ENCODE assay signal across 25 mouse cellular contexts in the genomic region with DNA sequence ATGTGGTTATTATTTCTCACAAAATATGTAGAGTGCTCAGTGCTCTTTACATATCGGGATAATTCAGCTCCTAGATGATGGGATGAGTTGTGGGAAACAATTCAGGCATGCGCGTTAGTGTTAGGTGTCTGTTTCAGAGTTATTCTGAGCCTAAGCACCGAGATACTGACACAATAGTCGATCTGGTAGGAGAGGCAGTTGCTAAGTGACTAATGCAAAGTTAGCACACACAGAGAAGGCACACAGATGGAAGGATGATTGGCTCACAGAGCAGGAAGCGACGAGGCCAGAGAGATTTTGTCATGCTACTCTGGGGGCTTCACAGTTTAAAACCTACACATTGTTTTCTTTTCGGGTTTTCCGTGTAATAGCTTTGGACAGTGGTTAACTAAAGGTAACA. TPM values are rescaled to one million over a fixed set of nuclear protein-coding genes. Genes with fewer than 3 reads are reported as not detected.
DNase-seq lines count a peak whose midpoint lies in the region; ATAC-seq and TF ChIP-seq lines count a peak whose summit lies in the region.
"Had no signal": no experiment of that assay in that cellular context is flagged by ENCODE, and none has a peak within 500 bp of the region (broad histone marks: within the 10 kb centered on the region; RNA-seq: fewer than 3 reads in every experiment).

No protein-coding gene starts in this region.

- no peaks in the 10 kb centered on the region for H3K9me3 ChIP-seq in forebrain, postnatal 0 days (ENCODE audit: low read length)
- no peaks in the 10 kb centered on the region for H3K9me3 ChIP-seq in forebrain, embryonic 16.5 days (ENCODE audit: control insufficient read depth, low read length)
- no peaks in the 10 kb centered on the region for H3K9me3 ChIP-seq in liver, embryonic 12.5 days (replicated peaks)
- H3K9me3 ChIP-seq: embryonic facial prominence, embryonic 13.5 days; heart, embryonic 10.5 days; hindbrain, embryonic 13.5 days; limb, embryonic 10.5 days; midbrain, embryonic 12.5 days; stomach, embryonic 15.5 days had no signal

- no peak overlapping the region for H3K4me2 ChIP-seq in forebrain, postnatal 0 days (ENCODE audit: low read depth)
- no peak overlapping the region for H3K4me2 ChIP-seq in forebrain, embryonic 16.5 days (ENCODE audit: low read length)
- no peak overlapping the region for H3K4me2 ChIP-seq in liver, embryonic 12.5 days
- H3K4me2 ChIP-seq: embryonic facial prominence, embryonic 13.5 days; hindbrain, embryonic 13.5 days; liver, embryonic 11.5 days; lung, embryonic 14.5 days; midbrain, embryonic 12.5 days; stomach, embryonic 15.5 days had no signal

- no peak for TF ChIP-seq CTCF in forebrain, postnatal 0 days (IDR thresholded peaks at IDR 0.05; ENCODE audit: low read depth)

- H3K27me3 ChIP-seq in forebrain, postnatal 0 days (ENCODE audit: insufficient read depth, low read length), result no peaks in the 10 kb centered on the region
- no peaks in the 10 kb centered on the region for H3K27me3 ChIP-seq in forebrain, embryonic 16.5 days (replicated peaks; ENCODE audit: control insufficient read depth, insufficient read depth, low read length)
- H3K27me3 ChIP-seq in liver, embryonic 12.5 days (replicated peaks), result no peaks in the 10 kb centered on the region
- H3K27me3 ChIP-seq: embryonic facial prominence, embryonic 13.5 days; hindbrain, embryonic 13.5 days; midbrain, embryonic 12.5 days; stomach, embryonic 15.5 days had no signal

- WGBS in forebrain, postnatal 0 days, result 60% methylated on average over 9 of the region's 9 CpGs
- WGBS in forebrain, embryonic 16.5 days, result 70% methylated on average over 9 of the region's 9 CpGs
- 60% methylated on average over 9 of the region's 9 CpGs for WGBS in liver, embryonic 12.5 days (ENCODE audit: insufficient replicate concordance)

- no peak overlapping the region for H3K27ac ChIP-seq in forebrain, postnatal 0 days (ENCODE audit: low read depth, low read length)
- no peak overlapping the region for H3K27ac ChIP-seq in forebrain, embryonic 16.5 days (ENCODE audit: low read length)
- no peak overlapping the region for H3K27ac ChIP-seq in liver, embryonic 12.5 days
- H3K27ac ChIP-seq: embryonic facial prominence, embryonic 13.5 days; heart, embryonic 10.5 days; hindbrain, embryonic 13.5 days; limb, embryonic 10.5 days; macrophage; midbrain, embryonic 12.5 days; stomach, embryonic 15.5 days had no signal

- H3K36me3 ChIP-seq in forebrain, postnatal 0 days (ENCODE audit: insufficient read depth), result no peaks in the 10 kb centered on the region
- H3K36me3 ChIP-seq in forebrain, embryonic 16.5 days (ENCODE audit: control insufficient read depth, insufficient read depth), result no peaks in the 10 kb centered on the region
- no peaks in the 10 kb centered on the region for H3K36me3 ChIP-seq in liver, embryonic 12.5 days
- H3K36me3 ChIP-seq: embryonic facial prominence, embryonic 13.5 days; heart, embryonic 10.5 days; hindbrain, embryonic 13.5 days; limb, embryonic 10.5 days; midbrain, embryonic 12.5 days; stomach, embryonic 15.5 days had no signal

- H3K9ac ChIP-seq in forebrain, postnatal 0 days, result no peak overlapping the region
- no peak overlapping the region for H3K9ac ChIP-seq in forebrain, embryonic 16.5 days (replicated peaks; ENCODE audit: low read depth, low read length)
- H3K9ac ChIP-seq in liver, embryonic 12.5 days, result no peak overlapping the region
- H3K9ac ChIP-seq: embryonic facial prominence, embryonic 13.5 days; hindbrain, embryonic 13.5 days; lung, embryonic 14.5 days; midbrain, embryonic 12.5 days; stomach, embryonic 15.5 days had no signal

- H3K4me3 ChIP-seq in forebrain, postnatal 0 days (ENCODE audit: low read depth, low read length), result no peak overlapping the region
- H3K4me3 ChIP-seq in forebrain, embryonic 16.5 days (replicated peaks; ENCODE audit: low read length), result no peak overlapping the region
- no peak overlapping the region for H3K4me3 ChIP-seq in liver, embryonic 12.5 days
- H3K4me3 ChIP-seq: embryonic facial prominence, embryonic 13.5 days; heart, embryonic 10.5 days; hindbrain, embryonic 13.5 days; limb, embryonic 10.5 days; midbrain, embryonic 12.5 days; stomach, embryonic 15.5 days had no signal

- peak; percentile 66 for ATAC-seq in forebrain, postnatal 0 days
- no peak for ATAC-seq in forebrain, embryonic 16.5 days
- no peak for ATAC-seq in liver, embryonic 12.5 days
- ATAC-seq: intestine, embryonic 16.5 days had no signal

- peak; percentile 21 for DNase-seq in forebrain, postnatal 0 days
- peak; percentile 33 to 63 for DNase-seq in frontal cortex, adult 2 months (ENCODE audit: extremely low spot score in 1 of 2, low spot score in 1 of 2)
- DNase-seq in layer of hippocampus, postnatal 10 days (ENCODE audit: low spot score in 2 of 2), result peak; percentile 3 to 15
- DNase-seq in right cerebral cortex, postnatal 25 days, result peak; percentile 9
- DNase-seq in MN1 (ENCODE audit: low spot score), result no peak
- no peak for DNase-seq in adrenal gland, postnatal 10 days
- DNase-seq: adrenal gland, postnatal 25 days; cerebellum, adult 9-10 months; gastrocnemius, postnatal 36 days; heart, postnatal 14 days; kidney, postnatal 10 days; lung, embryonic 14.5 days had no signal

- H3K4me1 ChIP-seq in forebrain, postnatal 0 days (ENCODE audit: insufficient read depth), result no peaks in the 10 kb centered on the region
- H3K4me1 ChIP-seq in forebrain, embryonic 16.5 days (replicated peaks; ENCODE audit: control insufficient read depth, insufficient read depth, low read length), result no peaks in the 10 kb centered on the region
- H3K4me1 ChIP-seq in liver, embryonic 12.5 days, result no peaks in the 10 kb centered on the region
- H3K4me1 ChIP-seq: embryonic facial prominence, embryonic 13.5 days; heart, embryonic 10.5 days; hindbrain, embryonic 13.5 days; limb, embryonic 10.5 days; midbrain, embryonic 12.5 days; stomach, embryonic 15.5 days had no signal

RNA-seq across cellular contexts. Expression of a gene that starts 7.7 kb away (rescaled TPM):
- not detected in 2 replicates for total RNA-seq in forebrain, postnatal 0 days (2014; rRNA removed)
- polyA plus RNA-seq in forebrain, postnatal 0 days (2015; fragmentation: Nextera tagmentation; extraction: Ambion mirVana), result not detected in 2 replicates
- polyA plus RNA-seq in forebrain, embryonic 16.5 days (2015; fragmentation: Nextera tagmentation; extraction: Ambion mirVana), result not detected in 2 replicates
- not detected in 2 replicates for polyA plus RNA-seq in frontal cortex, adult 2 months (2012; rRNA removed)
- not detected for total RNA-seq in layer of hippocampus, postnatal 10 days (2021)
- not detected for total RNA-seq in adrenal gland, postnatal 10 days (2021)
- not detected in 2 replicates for polyA plus RNA-seq in liver, embryonic 12.5 days (2016; fragmentation: Nextera tagmentation; extraction: Ambion mirVana)
- total RNA-seq: adrenal gland, postnatal 25 days; gastrocnemius, postnatal 36 days; heart, postnatal 14 days had no signal
- polyA plus RNA-seq: embryonic facial prominence, embryonic 13.5 days; heart, embryonic 10.5 days; hindbrain, embryonic 13.5 days; intestine, embryonic 16.5 days; limb, embryonic 10.5 days; liver, embryonic 11.5 days; lung, embryonic 14.5 days; macrophage; midbrain, embryonic 12.5 days; neural tube, embryonic 14.5 days; spleen, adult 2 months; stomach, embryonic 15.5 days had no signal

RNA-seq across cellular contexts. Expression of a gene that starts 20.3 kb away (rescaled TPM):
- 4.3 and 6.9 TPM in 2 replicates for total RNA-seq in forebrain, postnatal 0 days (2014; rRNA removed)
- polyA plus RNA-seq in forebrain, postnatal 0 days (2015; fragmentation: Nextera tagmentation; extraction: Ambion mirVana), result 2.7 and 3.9 TPM in 2 replicates
- 1.3 and 1.8 TPM in 2 replicates for polyA plus RNA-seq in forebrain, embryonic 16.5 days (2015; fragmentation: Nextera tagmentation; extraction: Ambion mirVana)
- polyA plus RNA-seq in frontal cortex, adult 2 months (2012; rRNA removed), result 4.2 and 16.4 TPM in 2 replicates
- total RNA-seq in layer of hippocampus, postnatal 10 days (2021), result 1 to 10 TPM; 4.6 to 5.2 TPM
- not detected for total RNA-seq in adrenal gland, postnatal 10 days (2021)
- polyA plus RNA-seq in liver, embryonic 12.5 days (2016; fragmentation: Nextera tagmentation; extraction: Ambion mirVana), result not detected in 2 replicates
- total RNA-seq: adrenal gland, postnatal 25 days; heart, postnatal 14 days had no signal
- polyA plus RNA-seq: intestine, embryonic 16.5 days; limb, embryonic 10.5 days; macrophage; spleen, adult 2 months had no signal

RNA-seq across cellular contexts. Expression of a gene that starts 20.3 kb away (rescaled TPM):
- 110 and 128 TPM in 2 replicates for total RNA-seq in forebrain, postnatal 0 days (2014; rRNA removed)
- polyA plus RNA-seq in forebrain, postnatal 0 days (2015; fragmentation: Nextera tagmentation; extraction: Ambion mirVana), result 187 and 197 TPM in 2 replicates
- 197 TPM in 2 replicates for polyA plus RNA-seq in forebrain, embryonic 16.5 days (2015; fragmentation: Nextera tagmentation; extraction: Ambion mirVana)
- polyA plus RNA-seq in frontal cortex, adult 2 months (2012; rRNA removed), result 93.5 and 103 TPM in 2 replicates
- total RNA-seq in layer of hippocampus, postnatal 10 days (2021), result 10 to 100 TPM; 67.8 to 78.0 TPM
- total RNA-seq in adrenal gland, postnatal 10 days (2021), result 10 to 100 TPM; 47.9 to 51.1 TPM
- polyA plus RNA-seq in liver, embryonic 12.5 days (2016; fragmentation: Nextera tagmentation; extraction: Ambion mirVana), result 54.0 and 58.9 TPM in 2 replicates

Comparison
In these comparisons a context has a peak if more than half of its experiments do, and no peak if none do; other contexts are left out.
1. DNase-seq: peak in forebrain, postnatal 0 days (single experiment), frontal cortex, adult 2 months (2 of 2), layer of hippocampus, postnatal 10 days (2 of 2) and right cerebral cortex, postnatal 25 days (single experiment); none in MN1 (single experiment) and adrenal gland, postnatal 10 days (single experiment).